Comparison of ENCODE assay signal across 9 mouse cellular contexts in the genomic region with DNA sequence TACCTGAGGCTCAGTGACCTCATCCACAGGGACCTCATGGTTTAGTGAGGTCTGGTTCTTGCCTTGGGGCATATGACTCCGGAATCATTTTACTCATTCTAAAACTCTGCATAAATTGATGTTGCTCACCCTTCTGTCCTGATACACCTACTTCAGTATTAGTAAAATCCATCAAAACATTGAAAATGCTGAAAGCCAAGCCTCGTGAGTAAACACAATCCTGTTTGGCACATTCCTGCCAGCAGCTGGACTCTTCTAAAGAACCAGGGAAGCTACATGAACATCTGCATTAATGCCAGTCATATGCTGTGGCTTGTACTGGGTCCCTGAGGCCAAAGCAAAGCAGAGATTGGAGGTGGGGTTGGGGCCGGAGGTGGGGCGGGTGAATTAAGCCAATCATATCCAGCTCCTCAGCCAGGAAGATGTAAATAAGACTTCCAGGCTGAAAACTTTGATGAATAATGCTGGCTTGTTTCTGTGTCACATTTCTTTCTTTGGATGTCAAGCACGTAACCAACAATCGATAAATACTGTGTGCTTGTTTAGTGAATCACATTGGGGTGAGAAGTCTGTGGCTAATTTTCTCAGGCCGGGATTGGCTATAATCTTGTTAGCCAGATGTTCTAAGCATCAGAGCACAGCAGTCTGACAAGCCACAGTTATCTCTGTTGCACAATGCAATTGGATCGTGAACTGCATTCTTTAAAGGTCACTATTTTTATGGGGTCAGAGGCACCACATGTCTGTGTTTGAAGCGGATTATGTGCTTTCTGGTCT. TPM values are rescaled to one million over a fixed set of nuclear protein-coding genes. Genes with fewer than 3 reads are reported as not detected.
DNase-seq lines count a peak whose midpoint lies in the region; ATAC-seq and TF ChIP-seq lines count a peak whose summit lies in the region.
"Had no signal": no experiment of that assay in that cellular context is flagged by ENCODE, and none has a peak within 500 bp of the region (broad histone marks: within the 10 kb centered on the region; RNA-seq: fewer than 3 reads in every experiment).

No protein-coding gene starts in this region.

- H3K4me1 ChIP-seq in heart, adult 2 months (ENCODE audit: control insufficient read depth, insufficient read depth, low read length): peaks cover 31% of the 10 kb centered on the region
- H3K4me1 ChIP-seq in lung, embryonic 16.5 days (replicated peaks; ENCODE audit: control insufficient read depth, insufficient read depth, low read length): peaks cover 57% of the 10 kb centered on the region
- H3K4me1 ChIP-seq in embryonic facial prominence, embryonic 10.5 days: peaks cover 35% of the 10 kb centered on the region
- H3K4me1 ChIP-seq in stomach, embryonic 14.5 days (ENCODE audit: control insufficient read depth, insufficient read depth, low read length): peaks cover 2% of the 10 kb centered on the region; the same call in 1 of the 2 replicates
- peaks cover 25% of the 10 kb centered on the region for H3K4me1 ChIP-seq in forebrain, embryonic 13.5 days

- peak overlapping the region; percentile 51 for H3K27ac ChIP-seq in heart, adult 2 months
- peak overlapping the region; percentile 56 for H3K27ac ChIP-seq in lung, embryonic 16.5 days (ENCODE audit: low read length)
- no peak overlapping the region for H3K27ac ChIP-seq in embryonic facial prominence, embryonic 10.5 days (replicated peaks)
- no peak overlapping the region for H3K27ac ChIP-seq in stomach, embryonic 14.5 days (ENCODE audit: low read length)
- H3K27ac ChIP-seq in forebrain, embryonic 13.5 days: no peak overlapping the region

- no peaks in the 10 kb centered on the region for H3K27me3 ChIP-seq in heart, adult 2 months (ENCODE audit: control insufficient read depth, insufficient read depth, low read length)
- no peaks in the 10 kb centered on the region for H3K27me3 ChIP-seq in lung, embryonic 16.5 days (ENCODE audit: control insufficient read depth, insufficient read depth, low read depth, low read length)
- no peaks in the 10 kb centered on the region for H3K27me3 ChIP-seq in embryonic facial prominence, embryonic 10.5 days (replicated peaks; ENCODE audit: low read depth, poor library complexity, severe bottlenecking)
- no peaks in the 10 kb centered on the region for H3K27me3 ChIP-seq in stomach, embryonic 14.5 days (ENCODE audit: control insufficient read depth, insufficient read depth, low read length)
- H3K27me3 ChIP-seq in forebrain, embryonic 13.5 days: peaks cover 80% of the 10 kb centered on the region
- H3K27me3 ChIP-seq: CH12.LX had no signal

- peak in 1 of 2 experiments; percentile 50 for DNase-seq in heart, adult 2 months
- DNase-seq in heart, postnatal 10 days: no peak
- DNase-seq in lung, postnatal 25 days (ENCODE audit: low spot score): no peak
- peak; percentile 34 for DNase-seq in embryonic facial prominence, embryonic 10.5 days (ENCODE audit: low spot score)
- DNase-seq: kidney, adult 9 months had no signal

- no peaks in the 10 kb centered on the region for H3K79me2 ChIP-seq in heart, adult 2 months (replicated peaks; ENCODE audit: control insufficient read depth, insufficient read depth, low read length)

- peak; percentile 16; the same call in 1 of the 2 replicates for TF ChIP-seq CTCF in heart, adult 2 months (IDR thresholded peaks at IDR 0.05)

- peak; percentile 84 for ATAC-seq in lung, embryonic 16.5 days (ENCODE audit: low read depth)
- peak; percentile 46; the same call in 1 of the 2 replicates for ATAC-seq in stomach, embryonic 14.5 days (ENCODE audit: insufficient number of reproducible peaks, insufficient read depth, low FRiP score, low read depth)
- ATAC-seq in forebrain, embryonic 13.5 days: no peak

- peaks cover 4% of the 10 kb centered on the region for H3K36me3 ChIP-seq in heart, adult 2 months (ENCODE audit: control insufficient read depth, insufficient read depth, low read length)
- no peaks in the 10 kb centered on the region for H3K36me3 ChIP-seq in lung, embryonic 16.5 days (ENCODE audit: control insufficient read depth, insufficient read depth, low read length)
- H3K36me3 ChIP-seq in embryonic facial prominence, embryonic 10.5 days (replicated peaks): no peaks in the 10 kb centered on the region
- H3K36me3 ChIP-seq in stomach, embryonic 14.5 days (ENCODE audit: control insufficient read depth, insufficient read depth, low read length): no peaks in the 10 kb centered on the region
- no peaks in the 10 kb centered on the region for H3K36me3 ChIP-seq in forebrain, embryonic 13.5 days (ENCODE audit: poor library complexity, severe bottlenecking)

- no peak overlapping the region for H3K9ac ChIP-seq in heart, adult 2 months (ENCODE audit: low read depth, low read length)
- no peak overlapping the region for H3K9ac ChIP-seq in lung, embryonic 16.5 days (ENCODE audit: low read length)
- no peak overlapping the region for H3K9ac ChIP-seq in stomach, embryonic 14.5 days (replicated peaks; ENCODE audit: low read depth, low read length)
- H3K9ac ChIP-seq in forebrain, embryonic 13.5 days: no peak overlapping the region

- H3K4me3 ChIP-seq in heart, adult 2 months: no peak overlapping the region
- no peak overlapping the region for H3K4me3 ChIP-seq in lung, embryonic 16.5 days (ENCODE audit: low read length)
- no peak overlapping the region for H3K4me3 ChIP-seq in embryonic facial prominence, embryonic 10.5 days
- no peak overlapping the region for H3K4me3 ChIP-seq in stomach, embryonic 14.5 days (ENCODE audit: low read depth, low read length)
- no peak overlapping the region for H3K4me3 ChIP-seq in forebrain, embryonic 13.5 days

- H3K4me2 ChIP-seq in lung, embryonic 16.5 days (ENCODE audit: low read depth, low read length): no peak overlapping the region
- H3K4me2 ChIP-seq in stomach, embryonic 14.5 days (replicated peaks; ENCODE audit: low read depth, low read length): no peak overlapping the region
- no peak overlapping the region for H3K4me2 ChIP-seq in forebrain, embryonic 13.5 days

- no peak for TF ChIP-seq POLR2A in heart, adult 2 months (IDR thresholded peaks at IDR 0.05; ENCODE audit: insufficient read depth, low read depth, low read length)

- no peaks in the 10 kb centered on the region for H3K9me3 ChIP-seq in lung, embryonic 16.5 days (ENCODE audit: control insufficient read depth, low read length)
- H3K9me3 ChIP-seq in embryonic facial prominence, embryonic 10.5 days: no peaks in the 10 kb centered on the region
- no peaks in the 10 kb centered on the region for H3K9me3 ChIP-seq in stomach, embryonic 14.5 days (ENCODE audit: control insufficient read depth, low read depth, low read length)
- H3K9me3 ChIP-seq in forebrain, embryonic 13.5 days (replicated peaks): no peaks in the 10 kb centered on the region

- WGBS in heart, adult 2 months: 42% methylated on average over 9 of the region's 9 CpGs
- WGBS in lung, embryonic 16.5 days: 39% methylated on average over 9 of the region's 9 CpGs
- WGBS in embryonic facial prominence, embryonic 10.5 days: 52% methylated on average over 9 of the region's 9 CpGs
- 48% methylated on average over 9 of the region's 9 CpGs for WGBS in stomach, embryonic 14.5 days
- 56% methylated on average over 9 of the region's 9 CpGs for WGBS in forebrain, embryonic 13.5 days

- intact Hi-C loops in heart, adult 2 months (cut with DNase I): no loop called here
- intact Hi-C loops in heart, postnatal 10 days (cut with DNase I): no loop called here

- TF ChIP-seq EP300 in heart, adult 2 months (IDR thresholded peaks at IDR 0.05; ENCODE audit: insufficient read depth, low read depth, low read length): no peak

RNA-seq across cellular contexts. Expression of gene Elmo1, which starts 24.9 kb away (rescaled TPM):
- total RNA-seq in heart, adult 2 months (2021): 1 to 10 TPM; 7.1 to 9.1 TPM
- polyA plus RNA-seq in heart, adult 2 months (2012; rRNA removed): 7.0 and 11.2 TPM in 2 replicates
- total RNA-seq in heart, postnatal 10 days (2021): 10 to 100 TPM; 20.2 to 20.4 TPM
- 43.9 and 44.3 TPM in 2 replicates for polyA plus RNA-seq in lung, embryonic 16.5 days (2015; fragmentation: Nextera tagmentation; extraction: Ambion mirVana)
- 9.0 and 9.8 TPM in 2 replicates for polyA plus RNA-seq in embryonic facial prominence, embryonic 10.5 days (2016; fragmentation: Nextera tagmentation; extraction: Ambion mirVana)
- 12.2 and 12.9 TPM in 2 replicates for polyA plus RNA-seq in stomach, embryonic 14.5 days (2014; fragmentation: Nextera tagmentation; extraction: Ambion mirVana)
- 24.0 and 24.3 TPM in 2 replicates for polyA plus RNA-seq in forebrain, embryonic 13.5 days (2015; fragmentation: Nextera tagmentation; extraction: Ambion mirVana)

Comparison
In these comparisons a context has a peak if more than half of its experiments do, and no peak if none do; other contexts are left out.
1. H3K27ac ChIP-seq: peak in heart, adult 2 months (single experiment) and lung, embryonic 16.5 days (single experiment); none in embryonic facial prominence, embryonic 10.5 days (single experiment), stomach, embryonic 14.5 days (single experiment) and forebrain, embryonic 13.5 days (single experiment).